Mouse (Mus musculus) thymus, adult 18-20 months (tissue): ENCODE results near the gene Phtf2.

Experiments
- DNase-seq, 2 experiments: peaks; one replicate each; pipeline ENCODE4 v3.0.0; 2022; ENCODE audit warnings: mixed read lengths in 2 of 2

Gene Phtf2

GRCm38 (mm10) chr5:20881915-20882800 lies at the start of gene Phtf2, which contains the start of gene Tmem60:
TSS of gene Phtf2 (minus strand) at chr5:20882124.
TSS of gene Tmem60 (plus strand) at chr5:20882191.
- peak; percentile 98 for DNase-seq

DNA sequence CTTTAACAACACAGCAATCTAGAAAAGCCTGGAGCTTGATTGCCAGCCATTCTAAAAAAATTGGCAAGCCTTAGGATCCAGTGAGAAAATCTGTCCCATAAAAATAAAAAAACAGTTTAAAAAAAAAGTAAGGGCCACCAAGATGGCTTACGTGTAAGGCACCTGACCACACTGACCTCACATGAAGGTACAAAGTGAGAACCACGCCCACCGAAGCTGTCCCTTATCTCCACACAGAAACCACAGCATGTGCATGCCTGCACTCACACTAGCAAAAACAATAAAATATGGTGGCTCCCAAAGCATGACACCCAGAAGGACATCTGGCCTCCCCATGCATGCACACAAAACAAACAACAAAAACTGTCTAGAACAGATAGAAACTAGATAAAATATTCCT lies 49.4 kb upstream of the Phtf2 start:
- no peak for DNase-seq

GRCm38 (mm10) chr5:20930430-20930829 lies 48.5 kb upstream of the Phtf2 start:
- DNase-seq: no peak

- DNase-seq: no peak
Measured at GRCm38 (mm10) chr5:20929669-20930151, 47.8 kb upstream of the Phtf2 start.

GRCm38 (mm10) chr5:20925451-20925850 lies 43.5 kb upstream of the Phtf2 start:
- no peak for DNase-seq

DNA sequence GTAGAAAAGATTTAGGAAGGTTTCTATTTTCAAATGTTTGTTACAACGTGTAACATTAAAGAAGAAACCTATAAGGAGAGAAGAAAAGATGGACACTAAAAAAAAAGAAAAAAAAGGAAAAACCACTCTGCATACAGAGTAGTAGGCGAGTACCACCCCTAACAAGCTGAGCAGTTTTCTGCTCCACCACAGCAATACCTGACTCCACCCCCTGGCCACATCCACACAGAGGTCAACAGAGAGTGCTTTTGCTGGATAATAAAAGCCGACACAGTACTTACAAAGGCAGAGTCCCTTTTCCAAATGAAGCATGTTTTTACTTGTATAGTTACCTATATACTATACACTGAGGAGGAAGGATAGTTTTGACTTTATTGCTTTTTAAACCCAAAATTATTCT lies 42.7 kb upstream of the Phtf2 start:
- no peak for DNase-seq

DNA sequence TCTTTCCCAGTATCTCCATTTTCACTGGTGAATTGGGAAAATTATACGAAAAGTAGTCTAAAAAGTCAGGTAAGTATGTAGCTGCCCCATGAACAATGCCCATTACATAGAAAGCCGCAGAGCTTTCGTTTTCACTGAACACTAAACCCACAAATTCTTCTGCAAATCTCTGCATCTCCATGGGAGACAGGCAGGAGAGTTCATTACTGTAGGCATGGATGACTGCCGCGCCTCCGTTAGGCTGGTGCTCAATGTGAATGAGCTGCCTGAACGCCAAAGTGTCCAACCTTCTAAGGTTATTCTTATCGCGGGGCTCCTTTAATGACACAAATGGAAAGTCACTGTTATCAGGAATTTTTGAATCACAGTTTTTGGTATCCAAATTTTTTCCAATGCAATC lies 37.6 kb upstream of the Phtf2 start:
- DNase-seq: no peak

- DNase-seq: no peak
Measured at GRCm38 (mm10) chr5:20918967-20919366, 37.0 kb upstream of the Phtf2 start.

- DNase-seq: peak in 1 of 2 experiments; percentile 42
Measured at GRCm38 (mm10) chr5:20913372-20914275, 31.7 kb upstream of the Phtf2 start.

DNA sequence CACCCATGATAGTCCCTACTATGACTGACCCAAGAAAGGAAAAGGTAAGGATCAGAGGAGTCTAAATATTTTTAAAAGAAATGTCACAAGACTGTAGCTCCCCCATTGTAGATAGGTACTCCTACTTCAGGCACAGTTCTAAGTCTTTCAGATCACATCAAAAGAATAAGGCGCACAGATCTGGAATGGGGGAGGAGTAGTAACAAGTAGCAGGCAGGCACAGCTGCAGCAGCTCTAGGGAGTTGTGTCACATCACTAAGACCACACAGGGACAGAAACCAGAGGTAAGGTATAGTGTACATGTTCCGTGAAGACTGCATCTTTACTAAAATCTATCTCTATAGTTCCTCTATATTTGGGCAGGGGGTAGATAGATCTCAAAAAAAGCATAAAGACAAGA lies 29.8 kb upstream of the Phtf2 start:
- DNase-seq: peak in 1 of 2 experiments; percentile 14

GRCm38 (mm10) chr5:20906191-20906590 lies 24.3 kb upstream of the Phtf2 start:
- no peak for DNase-seq

DNA sequence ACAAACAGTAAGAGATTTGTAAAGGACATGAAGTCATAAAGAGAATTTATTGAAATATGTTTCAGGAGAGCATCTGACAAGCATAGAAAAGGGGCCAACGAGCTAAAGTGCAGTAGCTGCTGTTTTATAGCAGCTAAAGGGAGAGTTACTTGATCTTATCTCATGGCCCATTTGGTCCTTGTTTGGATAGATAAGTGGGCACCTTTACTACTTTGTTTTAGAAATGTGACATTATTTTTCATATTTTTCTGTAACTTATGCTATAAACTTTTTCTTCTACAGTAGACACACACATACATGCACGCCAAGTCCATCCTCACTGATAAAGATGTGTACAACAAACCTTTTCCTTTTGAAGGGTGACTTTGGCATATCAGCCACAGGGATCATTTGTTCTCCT lies 23.5 kb upstream of the Phtf2 start:
- DNase-seq: no peak

DNA sequence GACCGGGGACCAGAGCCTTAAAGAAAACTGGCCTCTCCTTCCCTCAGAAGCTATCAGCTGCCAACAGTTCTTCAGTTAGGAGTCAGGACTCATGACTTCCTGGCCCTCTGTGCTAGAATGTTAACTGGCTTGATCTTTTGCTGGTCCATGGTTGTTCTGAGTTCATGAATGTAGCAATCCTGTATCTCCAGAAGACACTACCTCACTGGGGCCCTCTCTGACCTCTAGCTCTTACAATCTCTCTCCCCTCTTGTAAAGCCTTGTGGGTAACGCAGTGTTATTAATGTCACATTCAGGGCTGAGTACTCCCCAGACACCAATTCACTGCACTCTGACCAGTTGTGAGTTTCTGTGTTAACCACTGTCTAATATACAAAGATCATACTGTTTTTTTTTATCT lies 22.7 kb upstream of the Phtf2 start:
- DNase-seq: no peak

DNA sequence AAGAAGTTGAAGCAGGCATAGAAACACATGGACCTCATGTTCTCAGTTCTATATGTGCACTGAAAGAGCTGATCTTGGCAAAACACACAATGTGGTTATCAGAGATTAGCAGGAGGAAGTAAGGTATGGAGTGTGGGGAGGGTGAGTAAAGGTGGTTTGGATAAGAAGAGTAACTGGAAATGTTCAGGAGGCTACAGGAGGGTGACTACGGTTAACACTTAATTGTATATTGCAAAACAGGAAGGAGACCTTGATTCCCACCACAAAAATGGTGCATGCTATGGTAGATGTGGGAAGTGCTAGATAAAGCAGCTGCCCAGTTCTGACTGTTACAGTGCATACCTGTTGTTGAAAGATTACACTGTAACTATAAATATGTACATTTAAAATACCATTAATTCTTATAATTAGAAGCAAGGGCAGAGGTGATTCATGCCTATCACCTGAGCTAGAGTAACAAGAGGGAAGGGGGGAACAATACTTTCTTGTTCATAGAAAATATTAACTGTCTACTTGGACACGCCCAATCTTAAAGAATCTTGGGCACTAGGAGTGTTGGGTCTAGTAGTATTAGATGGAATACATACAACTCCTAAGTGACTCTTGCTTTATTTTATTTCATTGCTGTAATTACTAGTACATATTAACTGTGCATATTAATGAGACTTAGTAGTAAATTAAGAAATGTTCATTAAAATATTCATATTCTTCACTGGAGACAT lies 15.7 kb upstream of the Phtf2 start:
- no peak for DNase-seq

DNA sequence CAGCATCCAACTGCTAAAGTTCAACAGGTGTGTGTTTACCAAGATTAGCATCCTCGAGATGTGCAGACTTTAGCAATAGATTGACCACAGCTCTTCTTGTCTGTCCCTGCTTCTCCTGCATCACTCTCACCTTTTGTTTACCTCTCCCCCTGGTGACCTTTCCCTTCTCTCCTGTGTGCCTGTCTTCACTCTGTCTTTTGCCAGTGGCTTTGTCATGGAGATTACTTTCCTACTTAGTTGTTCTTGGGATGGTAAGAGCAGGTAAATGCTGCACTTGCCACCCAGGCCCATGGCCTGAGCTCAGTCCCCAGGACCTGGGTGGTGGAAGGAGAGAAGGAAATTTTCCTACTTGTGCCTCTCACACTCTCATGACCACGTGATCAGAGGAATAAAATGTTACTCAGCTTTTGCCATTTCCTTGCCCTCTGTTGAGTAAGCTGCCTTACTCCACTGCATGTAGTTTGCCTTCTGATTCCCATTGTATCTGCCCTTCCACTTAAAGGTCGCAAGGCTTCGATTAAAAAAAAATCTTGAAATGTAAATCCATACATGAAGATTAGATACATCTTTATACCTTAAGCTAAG lies 2.2 kb upstream of the Phtf2 start:
- no peak for DNase-seq

DNA sequence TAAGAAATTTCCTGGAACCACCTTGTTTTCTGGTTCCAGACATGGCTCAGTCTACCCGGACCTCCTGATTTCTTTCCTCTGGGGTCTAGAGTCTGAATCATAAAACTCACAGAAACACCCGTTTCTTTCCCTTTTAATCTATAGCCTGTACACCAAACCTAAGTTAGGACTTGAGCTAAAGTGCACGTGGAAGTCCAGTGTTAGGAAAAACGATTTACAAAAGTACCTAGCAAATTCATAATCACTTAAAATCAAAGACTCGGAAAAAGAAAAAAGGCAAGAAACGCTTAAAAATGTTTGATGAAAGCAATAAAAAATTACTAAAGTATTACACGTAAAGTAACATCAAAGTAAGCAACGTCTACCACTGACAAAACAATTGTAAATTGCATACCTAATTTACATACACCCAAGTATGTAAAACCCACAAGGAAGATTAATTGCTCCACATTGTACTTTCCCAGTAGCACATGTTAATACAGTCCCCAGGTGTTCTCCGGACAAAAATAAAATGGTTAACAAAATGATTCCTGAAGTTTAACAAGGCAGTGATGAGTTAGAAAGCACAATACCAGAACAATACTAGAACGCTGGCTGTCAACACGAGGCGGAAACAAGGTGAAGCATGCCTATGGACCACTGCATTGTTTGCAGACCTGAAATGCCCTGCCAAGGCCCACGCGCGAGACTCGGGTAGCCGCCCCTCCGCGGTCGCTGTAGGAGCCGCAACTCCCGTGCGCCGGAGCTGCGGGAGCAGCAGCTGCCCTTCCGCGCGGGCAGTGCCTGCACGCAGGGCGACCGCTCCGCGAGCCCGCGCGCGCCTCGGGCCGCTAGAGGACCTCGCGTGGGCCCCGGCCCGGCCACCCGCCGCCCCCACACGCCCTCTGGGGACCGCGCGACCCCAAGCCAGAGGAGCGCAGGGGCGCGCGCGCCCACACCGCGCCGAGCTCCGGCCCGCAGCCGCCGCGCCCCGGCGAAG lies 838 bp downstream of the Phtf2 start:
- DNase-seq: peak; percentile 42 to 54

GRCm38 (mm10) chr5:20880386-20880785 lies 1.5 kb downstream of the Phtf2 start:
- DNase-seq: no peak

- DNase-seq: no peak
Measured at GRCm38 (mm10) chr5:20876934-20877426, 4.9 kb downstream of the Phtf2 start.

GRCm38 (mm10) chr5:20873146-20873545 lies 8.8 kb downstream of the Phtf2 start:
- DNase-seq: no peak

- DNase-seq: no peak
Measured at GRCm38 (mm10) chr5:20865193-20865755, 16.6 kb downstream of the Phtf2 start.
